Mouse (Mus musculus) liver, embryonic 16.5 days (tissue): ENCODE results near the gene Chrna3. TPM values are rescaled to one million over a fixed set of nuclear protein-coding genes. Genes with fewer than 3 reads are reported as not detected.
A peak's percentile ranks its signal among the peaks of the same experiment; 100 is the strongest.

Experiments
- ATAC-seq: fragments of 200-750 bp; cut with Nextera tagmentation; 2 replicates; pipeline ENCODE4 v1.8.0; 2017; ENCODE audit warnings: low read depth, mild to moderate bottlenecking, moderate number of reproducible peaks, moderate library complexity
- H3K27ac ChIP-seq: fragments of 300-500 bp; sonication (generic); 2 replicates; pipeline ENCODE4 v1.5.1; 2014; ENCODE audit warnings: mild to moderate bottlenecking, low read length
- H3K27me3 ChIP-seq: fragments of 300-500 bp; sonication (generic); 2 replicates; pipeline ENCODE4 v1.6.1; 2014; ENCODE audit warnings: low read depth, low read length, mixed read lengths; ENCODE audit not compliant: control insufficient read depth, insufficient read depth
- H3K36me3 ChIP-seq: fragments of 300-500 bp; sonication (generic); 2 replicates; pipeline ENCODE4 v1.6.1; 2014; ENCODE audit warnings: mild to moderate bottlenecking; ENCODE audit not compliant: control insufficient read depth, insufficient read depth
- H3K4me1 ChIP-seq: fragments of 300-500 bp; sonication (generic); 2 replicates; pipeline ENCODE4 v1.6.1; 2014; ENCODE audit warnings: low read depth, low read length, mixed read lengths; ENCODE audit not compliant: control insufficient read depth
- H3K4me2 ChIP-seq: fragments of 300-500 bp; sonication (generic); 2 replicates; pipeline ENCODE4 v1.6.1; 2014; ENCODE audit warnings: low read depth, low read length, mixed read lengths
- H3K4me3 ChIP-seq: fragments of 300-500 bp; sonication (generic); 2 replicates; pipeline ENCODE4 v1.5.1; 2014; ENCODE audit warnings: low read depth, mild to moderate bottlenecking, low read length
- H3K9ac ChIP-seq: fragments of 300-500 bp; sonication (generic); 2 replicates; pipeline ENCODE4 v1.6.1; 2014; ENCODE audit warnings: low read depth, low read length
- H3K9me3 ChIP-seq: fragments of 300-500 bp; sonication (generic); replicated peaks from 2 replicates; pipeline ENCODE4 v1.6.1; 2016; ENCODE audit warnings: low read length; ENCODE audit not compliant: control insufficient read depth
- WGBS: fragments of 180-500 bp; shearing (Covaris S2); extraction: QIAGEN DNeasy Blood & Tissue Kit; methylation state at CpG from one replicate; pipeline ENCODE4 v1.1.7; 2014; ENCODE audit not compliant: insufficient replicate concordance; 5-methylcytosine and 5-hydroxymethylcytosine counted together
- polyA plus RNA-seq: library from polyadenylated mRNA; unstranded; fragments of >200 nt; fragmentation: Nextera tagmentation; extraction: Ambion mirVana; gene quantifications from 2 replicates; pipeline ENCODE4 v1.2.1, GENCODE M21; 2015

The Chrna3 gene
- polyA plus RNA-seq, 1 experiment from 2014 or later, result 0.05 TPM

- peaks cover 2% of the 10 kb centered on the region for H3K4me1 ChIP-seq
- H3K4me3 ChIP-seq, result peak within 1 kb of the TSS; percentile 59
- H3K27me3 ChIP-seq, result peaks cover 35% of the 10 kb centered on the region
- H3K4me2 ChIP-seq, result peak within 1 kb of the TSS; percentile 70
- H3K9ac ChIP-seq, result no peak within 1 kb of the TSS
- no peak for ATAC-seq
- H3K27ac ChIP-seq, result no peak within 1 kb of the TSS
- H3K9me3 ChIP-seq, result no peaks in the 10 kb centered on the region
- 54% methylated on average over 8 of the region's 8 CpGs for WGBS
- H3K36me3 ChIP-seq, result no peaks in the 10 kb centered on the region
Measured at GRCm38 (mm10) chr9:54980674-54981073, 45.7 kb downstream of the Chrna3 start, which contains the start of gene Chrna5. Chrna5 (plus strand) TSS chr9:54980880.

- no peak for ATAC-seq
- no peak overlapping the region for H3K4me2 ChIP-seq
- no peaks in the 10 kb centered on the region for H3K27me3 ChIP-seq
- no peaks in the 10 kb centered on the region for H3K4me1 ChIP-seq
- H3K36me3 ChIP-seq, result no peaks in the 10 kb centered on the region
- 25% methylated on average over 8 of the region's 8 CpGs for WGBS
- no peak overlapping the region for H3K9ac ChIP-seq
- H3K27ac ChIP-seq, result no peak overlapping the region
- H3K9me3 ChIP-seq, result no peaks in the 10 kb centered on the region
- no peak overlapping the region for H3K4me3 ChIP-seq
Measured at GRCm38 (mm10) chr9:54969972-54970637, 56.3 kb downstream of the Chrna3 start.

GRCm38 (mm10) chr9:54963669-54964068 lies 62.7 kb downstream of the Chrna3 start:
- Histone ChIP-seq H3K9ac (no peak overlapping the region), H3K27ac (no peak overlapping the region), H3K27me3 (no peaks in the 10 kb centered on the region), H3K4me3 (no peak overlapping the region), H3K4me2 (no peak overlapping the region), H3K36me3 (no peaks in the 10 kb centered on the region), H3K9me3 (no peaks in the 10 kb centered on the region), H3K4me1 (no peaks in the 10 kb centered on the region)
- ATAC-seq, result no peak

- Histone ChIP-seq H3K9me3 (no peaks in the 10 kb centered on the region), H3K4me1 (no peaks in the 10 kb centered on the region), H3K9ac (no peak overlapping the region), H3K27me3 (no peaks in the 10 kb centered on the region), H3K27ac (no peak overlapping the region), H3K36me3 (peaks cover 8% of the 10 kb centered on the region), H3K4me3 (no peak overlapping the region), H3K4me2 (no peak overlapping the region)
- no peak for ATAC-seq
- WGBS, result 85% methylated on average over 4 of the region's 4 CpGs
Measured at GRCm38 (mm10) chr9:54961059-54961458, 65.3 kb downstream of the Chrna3 start.

Other genes with a start within 250 kb of the Chrna3 start
- gene Ireb2, start 162.8 kb downstream of the Chrna3 start, polyA plus RNA-seq, result 9.7 and 9.9 TPM in 2 replicates
- gene Hykk, start 109.3 kb downstream of the Chrna3 start, polyA plus RNA-seq, result 3.3 and 4.5 TPM in 2 replicates
- gene Psma4, start 75.8 kb downstream of the Chrna3 start, polyA plus RNA-seq, result 117 and 128 TPM in 2 replicates
- gene AY074887, start 75.6 kb downstream of the Chrna3 start, polyA plus RNA-seq, result 0.31 TPM in 1 of 2 replicates, not detected in the other
- not detected in 2 replicates for gene Chrna5, start 45.7 kb downstream of the Chrna3 start, polyA plus RNA-seq
- 0.04 TPM in 1 of 2 replicates, not detected in the other for gene Chrnb4, start 22.2 kb upstream of the Chrna3 start, polyA plus RNA-seq
- 5.0 and 6.0 TPM in 2 replicates for gene Ube2q2, start 122.3 kb upstream of the Chrna3 start, polyA plus RNA-seq
- 18.7 and 20.5 TPM in 2 replicates for gene Fbxo22, start 182.4 kb upstream of the Chrna3 start, polyA plus RNA-seq